Mouse (Mus musculus) layer of hippocampus, adult 8-10 months (tissue): ENCODE measurements at regions not wholly inside any gene's neighbourhood (a gene's known extent, or its start where the extent isn't known, plus 50 kb on each side); places are given as distances from the start of the nearest gene placed in this dataset.
"Not testable (repeated sequence)": the region's sequence is repeated elsewhere in the genome, so short reads cannot be mapped to it uniquely, and the experiment has no call there.

Source experiments
- DNase-seq, 2 experiments: peaks; one replicate each; pipeline ENCODE4 v3.0.0; 2022; ENCODE audit warnings: low spot score in 2 of 2

- DNase-seq = peak; percentile 61 to 73
These were observed 345.4 kb upstream of the Nova1 start for GRCm38 (mm10) chr12:47164031-47164717.

GRCm38 (mm10) chr12:47163171-47163570, 344.4 kb upstream of the Nova1 start:
- DNase-seq = no peak

- peak; percentile 12 to 26 for DNase-seq
These were observed 344.0 kb upstream of the Nova1 start for GRCm38 (mm10) chr12:47162624-47163151.

- no peak for DNase-seq
These were observed 341.9 kb upstream of the Nova1 start for GRCm38 (mm10) chr12:47160626-47161025.

GRCm38 (mm10) chr12:47155916-47156315, 337.2 kb upstream of the Nova1 start:
- DNase-seq = not testable (repeated sequence)

- no peak for DNase-seq
These were observed 321.9 kb upstream of the Nova1 start for GRCm38 (mm10) chr12:47140677-47141076.

GRCm38 (mm10) chr12:47129821-47130220, 311.1 kb upstream of the Nova1 start:
- DNase-seq = no peak

GRCm38 (mm10) chr12:47128596-47128995, 309.9 kb upstream of the Nova1 start:
- DNase-seq = no peak

- DNase-seq = no peak
These were observed 302.7 kb upstream of the Nova1 start for GRCm38 (mm10) chr12:47121426-47121825.

GRCm38 (mm10) chr12:47117504-47117903, 298.8 kb upstream of the Nova1 start:
- no peak for DNase-seq

GRCm38 (mm10) chr12:47089234-47089633, 270.5 kb upstream of the Nova1 start:
- DNase-seq = no peak

- DNase-seq = no peak
These were observed 256.2 kb upstream of the Nova1 start for GRCm38 (mm10) chr12:47074961-47075360.

GRCm38 (mm10) chr12:47052474-47052873, 233.7 kb upstream of the Nova1 start:
- DNase-seq = no peak

- no peak for DNase-seq
These were observed 202.2 kb upstream of the Nova1 start for GRCm38 (mm10) chr12:47020810-47021348.

- no peak for DNase-seq
These were observed 173.6 kb upstream of the Nova1 start for GRCm38 (mm10) chr12:46992343-46992742.

- DNase-seq = no peak
These were observed 170.2 kb upstream of the Nova1 start for GRCm38 (mm10) chr12:46988972-46989371.

GRCm38 (mm10) chr12:46950223-46950779, 131.6 kb upstream of the Nova1 start:
- DNase-seq = no peak

GRCm38 (mm10) chr12:46945707-46946106, 127.0 kb upstream of the Nova1 start:
- no peak for DNase-seq

- no peak for DNase-seq
These were observed 112.4 kb upstream of the Nova1 start for GRCm38 (mm10) chr12:46931086-46931485.

GRCm38 (mm10) chr12:46917286-46917685, 98.6 kb upstream of the Nova1 start:
- no peak for DNase-seq

- DNase-seq = no peak
These were observed 59.4 kb upstream of the Nova1 start for GRCm38 (mm10) chr12:46878164-46878563.

- DNase-seq = no peak
These were observed 51.4 kb upstream of the Nova1 start for GRCm38 (mm10) chr12:46870130-46870529.
